Mouse (Mus musculus) megakaryocyte, embryonic 14.5 days (primary cell): ENCODE data around the gene Fsd2.

Source experiments
- FLI1 ChIP-seq: IDR thresholded peaks from 2 replicates; pipeline ENCODE4 v1.6.1; 2012; ENCODE audit warnings: low read length, inconsistent platforms, mixed read lengths
- GATA1 ChIP-seq: IDR thresholded peaks from 3 replicates; pipeline ENCODE4 v1.6.1; 2012; ENCODE audit warnings: mixed read lengths, low read length, inconsistent platforms, borderline replicate concordance

- TF ChIP-seq GATA1 = no peak
- TF ChIP-seq FLI1 = no peak
These were observed 26.6 kb upstream of the Fsd2 start for GRCm38 (mm10) chr7:81593387-81593786.
